Mouse (Mus musculus) spleen, adult 2 months (tissue): ENCODE measurements around the gene Slc2a10. TPM values are rescaled to one million over a fixed set of nuclear protein-coding genes. Genes with fewer than 3 reads are reported as not detected.

Experiments used
- DNase-seq, 2 experiments: peaks; one replicate each; pipeline versions ENCODE4 v3.0.0 to v3.0.0-alpha.2; 2012 to 2021; ENCODE audit warnings: low spot score in 2 of 2, low read depth in 1 of 2
- H3K27ac ChIP-seq: fragments of 200-500 bp; 2 replicates; pipeline ENCODE4 v1.5.1; 2012; ENCODE audit warnings: low read length, inconsistent platforms; ENCODE audit not compliant: insufficient read depth
- H3K27me3 ChIP-seq: fragments of 200-500 bp; 2 replicates; pipeline ENCODE4 v1.6.1; 2012; ENCODE audit warnings: mild to moderate bottlenecking, moderate library complexity, low read length, inconsistent platforms; ENCODE audit not compliant: control insufficient read depth, insufficient read depth
- H3K36me3 ChIP-seq: fragments of 200-500 bp; 2 replicates; pipeline ENCODE4 v1.6.1; 2012; ENCODE audit warnings: mild to moderate bottlenecking, low read length, inconsistent platforms; ENCODE audit not compliant: control insufficient read depth, insufficient read depth
- H3K4me1 ChIP-seq: fragments of 200-500 bp; 2 replicates; pipeline ENCODE4 v1.6.1; 2011; ENCODE audit warnings: inconsistent platforms; ENCODE audit not compliant: control insufficient read depth, insufficient read depth, insufficient read length
- H3K4me3 ChIP-seq: fragments of 200-500 bp; 2 replicates; pipeline ENCODE4 v1.5.1; 2011; ENCODE audit warnings: mild to moderate bottlenecking, inconsistent platforms; ENCODE audit not compliant: insufficient read depth, insufficient read length; ENCODE audit errors: extremely low read depth
- CTCF ChIP-seq: fragments of 200-500 bp; IDR thresholded peaks from 2 replicates; pipeline ENCODE4 v1.5.1; 2011; ENCODE audit warnings: mild to moderate bottlenecking, inconsistent platforms; ENCODE audit not compliant: insufficient read depth, insufficient read length, insufficient replicate concordance; ENCODE audit errors: extremely low read depth
- POLR2A ChIP-seq: fragments of 200-500 bp; IDR thresholded peaks from 2 replicates; pipeline ENCODE4 v1.6.1; 2011; ENCODE audit warnings: low read depth, low read length, inconsistent platforms
- WGBS: fragments of 180-500 bp; shearing (Covaris S2); methylation state at CpG from one replicate; pipeline ENCODE4 v1.1.7; 2018; 5-methylcytosine and 5-hydroxymethylcytosine counted together
- polyA plus RNA-seq: library from polyadenylated mRNA; depleted of rRNA; stranded (reverse); fragments of >200 nt; gene quantifications from 2 replicates; pipeline ENCODE4 v1.2.3, GENCODE M21; 2012

Gene Slc2a10
- polyA plus RNA-seq, 1 experiment, result 0.83 TPM

GRCm38 (mm10) chr2:165471943-165472342, 31.6 kb upstream of the Slc2a10 start:
- Histone ChIP-seq H3K4me3 (no peak overlapping the region), H3K36me3 (no peaks in the 10 kb centered on the region), H3K4me1 (no peaks in the 10 kb centered on the region), H3K27me3 (no peaks in the 10 kb centered on the region), H3K27ac (no peak overlapping the region)
- no peak for DNase-seq
- 88% methylated on average over 11 of the region's 11 CpGs for whole genome bisulfite sequencing
- no peak for TF ChIP-seq CTCF
- TF ChIP-seq POLR2A, result no peak

DNA sequence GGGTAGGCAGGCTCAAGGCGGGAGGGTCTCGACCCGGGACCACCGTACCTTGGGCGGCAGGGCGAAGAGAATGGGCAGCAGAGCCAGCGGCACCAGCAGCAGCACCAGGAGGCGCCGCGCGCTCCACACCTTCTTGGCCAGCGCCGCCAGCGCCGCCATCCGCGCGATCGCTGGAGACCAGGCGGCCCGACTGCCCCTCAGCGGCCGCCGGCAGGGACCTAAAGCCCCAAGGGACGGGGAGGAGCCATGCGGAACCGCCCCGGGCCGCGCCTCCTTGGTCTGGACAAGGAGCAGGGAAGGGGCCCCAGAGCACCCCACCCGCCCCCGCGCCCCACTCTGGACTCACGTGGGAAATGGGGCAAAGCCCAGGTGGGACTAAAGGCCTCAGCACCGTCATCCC, 30.6 kb upstream of the Slc2a10 start, which contains the start of gene Slc13a3:
Slc13a3 (minus strand) TSS at position 228 of the 400 bp plus-strand sequence.
- WGBS, result 5% methylated on average over 35 of the region's 35 CpGs
- Histone ChIP-seq H3K36me3 (no peaks in the 10 kb centered on the region), H3K27ac (no peak within 1 kb of the TSS), H3K27me3 (no peaks in the 10 kb centered on the region), H3K4me3 (no peak within 1 kb of the TSS), H3K4me1 (no peaks in the 10 kb centered on the region)
- no peak for DNase-seq
- TF ChIP-seq POLR2A, result no peak
- no peak for TF ChIP-seq CTCF

DNA sequence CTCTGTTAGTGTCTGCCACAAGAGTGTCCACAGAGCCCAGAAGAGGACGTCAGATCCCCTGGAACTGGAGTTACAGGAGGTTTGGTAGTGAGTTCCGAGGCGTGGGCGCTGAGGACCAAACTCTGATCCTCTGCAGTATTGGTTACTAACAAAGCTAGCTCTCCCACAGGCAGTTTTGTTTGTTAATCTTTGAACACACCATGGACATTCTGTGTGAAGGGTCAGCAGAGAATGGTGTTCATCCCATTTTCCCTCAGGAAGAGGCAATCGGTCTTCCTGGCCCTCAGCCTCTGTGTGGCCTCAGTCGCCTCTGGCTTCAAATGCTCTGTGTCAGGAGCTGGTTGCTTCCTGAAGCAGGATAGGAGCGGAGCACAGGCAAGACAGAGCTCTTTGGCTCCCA, 28.2 kb upstream of the Slc2a10 start:
- H3K36me3 ChIP-seq, result no peaks in the 10 kb centered on the region
- WGBS, result 84% methylated on average over 7 of the region's 7 CpGs
- H3K27me3 ChIP-seq, result no peaks in the 10 kb centered on the region
- TF ChIP-seq POLR2A (no peak), CTCF (no peak)
- no peaks in the 10 kb centered on the region for H3K4me1 ChIP-seq
- no peak overlapping the region for H3K4me3 ChIP-seq
- H3K27ac ChIP-seq, result no peak overlapping the region
- no peak for DNase-seq

DNA sequence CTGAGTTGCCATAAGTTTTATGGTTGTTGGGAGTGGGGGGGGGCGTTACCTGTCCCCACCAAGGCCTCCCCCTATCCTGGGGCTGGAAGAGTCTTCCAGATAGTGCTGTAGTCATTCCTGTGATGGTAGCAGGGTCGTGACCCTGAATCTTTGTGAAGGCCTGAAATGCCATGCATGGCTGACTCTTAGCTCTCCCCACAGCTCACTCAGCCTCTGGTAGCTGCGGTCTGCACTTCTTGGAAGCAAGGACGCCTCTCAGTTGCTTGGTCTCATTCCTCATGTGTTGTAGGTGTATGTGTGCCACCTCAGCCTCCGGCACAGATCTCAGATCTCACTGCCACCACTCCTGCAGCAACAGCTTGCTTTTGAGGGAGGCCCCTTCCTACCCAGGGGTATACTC, 27.7 kb upstream of the Slc2a10 start:
- no peak overlapping the region for H3K4me3 ChIP-seq
- no peaks in the 10 kb centered on the region for H3K36me3 ChIP-seq
- no peaks in the 10 kb centered on the region for H3K27me3 ChIP-seq
- no peaks in the 10 kb centered on the region for H3K4me1 ChIP-seq
- TF ChIP-seq CTCF (no peak), POLR2A (no peak)
- no peak overlapping the region for H3K27ac ChIP-seq
- DNase-seq, result no peak
- WGBS, result 78% methylated on average over 5 of the region's 5 CpGs

GRCm38 (mm10) chr2:165482003-165482402, 21.6 kb upstream of the Slc2a10 start:
- Histone ChIP-seq H3K4me1 (no peaks in the 10 kb centered on the region), H3K36me3 (no peaks in the 10 kb centered on the region), H3K27ac (no peak overlapping the region), H3K27me3 (no peaks in the 10 kb centered on the region), H3K4me3 (no peak overlapping the region)
- TF ChIP-seq POLR2A, result no peak
- no peak for TF ChIP-seq CTCF
- DNase-seq, result no peak
- WGBS, result 82% methylated on average over 8 of the region's 8 CpGs

GRCm38 (mm10) chr2:165484152-165484551, 19.4 kb upstream of the Slc2a10 start:
- WGBS, result 67% methylated on average over 6 of the region's 6 CpGs

DNA sequence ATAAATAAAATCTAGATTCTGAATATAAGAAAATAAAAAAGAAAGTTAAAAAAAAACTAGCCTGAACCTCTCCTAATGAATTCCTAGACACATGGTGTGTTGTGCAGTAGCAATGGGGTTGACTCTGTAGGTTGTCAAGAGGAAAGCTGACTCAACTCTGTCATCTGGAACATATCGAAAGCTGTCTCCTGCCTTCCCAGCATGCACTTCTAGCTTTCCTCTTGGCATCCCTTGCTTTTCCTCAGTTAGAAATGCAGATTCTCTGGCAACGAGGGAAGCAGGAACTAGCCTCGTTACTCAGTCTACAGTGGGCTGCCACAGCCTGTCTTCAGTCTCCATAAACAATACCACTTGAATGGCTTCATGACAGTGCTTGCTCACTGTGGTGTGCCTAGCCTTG, 17.8 kb upstream of the Slc2a10 start:
- WGBS, result 55% methylated on average over 3 of the region's 3 CpGs
- Histone ChIP-seq H3K4me3 (no peak overlapping the region), H3K27me3 (no peaks in the 10 kb centered on the region), H3K4me1 (no peaks in the 10 kb centered on the region), H3K36me3 (peaks cover 2% of the 10 kb centered on the region; the same call in 1 of the 2 replicates), H3K27ac (no peak overlapping the region)
- DNase-seq, result no peak
- TF ChIP-seq CTCF (no peak), POLR2A (no peak)

More at GRCm38 (mm10) chr2:165484152-165484551, 19.4 kb upstream of the Slc2a10 start:
- TF ChIP-seq POLR2A, result no peak
- TF ChIP-seq CTCF, result no peak
- no peaks in the 10 kb centered on the region for H3K27me3 ChIP-seq
- no peak overlapping the region for H3K27ac ChIP-seq
- no peaks in the 10 kb centered on the region for H3K4me1 ChIP-seq
- H3K4me3 ChIP-seq, result no peak overlapping the region
- no peak for DNase-seq
- no peaks in the 10 kb centered on the region for H3K36me3 ChIP-seq
